Mouse (Mus musculus) MEL (cell line): ENCODE results near the gene 4930564D02Rik.

Source experiments
- CHD2 ChIP-seq: IDR thresholded peaks from 2 replicates; pipeline ENCODE4 v1.6.1; 2011; ENCODE audit warnings: low read length, improper control_type of control experiment
- CTCF ChIP-seq, 3 experiments: IDR thresholded peaks in 2 of 3; conservative IDR thresholded peaks in 1 of 3; 2 replicates each; pipeline ENCODE4 v1.5.1; 2011 to 2012; ENCODE audit warnings: low read length in 3 of 3, low read depth in 2 of 3, mild to moderate bottlenecking in 2 of 3, improper control_type of control experiment in 1 of 3, inconsistent platforms in 1 of 3, mixed read lengths in 1 of 3, moderate library complexity in 1 of 3; ENCODE audit not compliant: control insufficient read depth in 1 of 3, insufficient read depth in 1 of 3, poor library complexity in 1 of 3, severe bottlenecking in 1 of 3
- ELF1 ChIP-seq: IDR thresholded peaks from 2 replicates; pipeline ENCODE4 v1.6.1; 2014; ENCODE audit warnings: low read depth, mild to moderate bottlenecking, inconsistent platforms, low read length, improper control_type of control experiment, moderate library complexity
- EP300 ChIP-seq, 2 experiments: IDR thresholded peaks; 2 replicates each; pipeline ENCODE4 v1.6.1; 2011; ENCODE audit warnings: improper control_type of control experiment in 2 of 2, low read length in 2 of 2, low read depth in 1 of 2, mild to moderate bottlenecking in 1 of 2
- HCFC1 ChIP-seq: IDR thresholded peaks from 2 replicates; pipeline ENCODE4 v1.6.1; 2012; ENCODE audit warnings: low read depth, mild to moderate bottlenecking, inconsistent platforms, low read length, improper control_type of control experiment, moderate library complexity
- MAX ChIP-seq: IDR thresholded peaks from 2 replicates; pipeline ENCODE4 v1.6.1; 2011; ENCODE audit warnings: low read length, improper control_type of control experiment
- MAZ ChIP-seq: IDR thresholded peaks from 2 replicates; pipeline ENCODE4 v1.6.1; 2012; ENCODE audit warnings: low read depth, mild to moderate bottlenecking, inconsistent platforms, low read length, improper control_type of control experiment
- POLR2A ChIP-seq, 2 experiments: IDR thresholded peaks; 2 replicates each; pipeline ENCODE4 v1.6.1; 2011 to 2012; ENCODE audit warnings: low read length in 2 of 2, mild to moderate bottlenecking in 2 of 2, control low read depth in 1 of 2, improper control_type of control experiment in 1 of 2, low read depth in 1 of 2, moderate library complexity in 1 of 2; ENCODE audit not compliant: control insufficient read depth in 1 of 2, insufficient read depth in 1 of 2, poor library complexity in 1 of 2

GRCm38 (mm10) chr3:105072536-105072935, 5.9 kb downstream of the 4930564D02Rik start:
- TF ChIP-seq POLR2A (IDR thresholded peaks at IDR 0.05; ENCODE audit: control insufficient read depth in 1 of 2, insufficient read depth in 1 of 2, low read depth in 1 of 2, low read length in 2 of 2, poor library complexity in 1 of 2) (no peak), HCFC1 (no peak), CTCF (IDR thresholded peaks at IDR 0.05 in 2 of 3, conservative IDR thresholded peaks at IDR 0.05 in 1 of 3; ENCODE audit: control insufficient read depth in 1 of 3, insufficient read depth in 1 of 3, low read depth in 2 of 3, low read length in 3 of 3, poor library complexity in 1 of 3, severe bottlenecking in 1 of 3) (no peak), EP300 (IDR thresholded peaks at IDR 0.05; ENCODE audit: low read depth in 1 of 2, low read length in 2 of 2) (no peak), MAX (no peak), MAZ (no peak), ELF1 (no peak), CHD2 (no peak)
